Mouse (Mus musculus): ENCODE measurements around the gene Olfr420.

DNA sequence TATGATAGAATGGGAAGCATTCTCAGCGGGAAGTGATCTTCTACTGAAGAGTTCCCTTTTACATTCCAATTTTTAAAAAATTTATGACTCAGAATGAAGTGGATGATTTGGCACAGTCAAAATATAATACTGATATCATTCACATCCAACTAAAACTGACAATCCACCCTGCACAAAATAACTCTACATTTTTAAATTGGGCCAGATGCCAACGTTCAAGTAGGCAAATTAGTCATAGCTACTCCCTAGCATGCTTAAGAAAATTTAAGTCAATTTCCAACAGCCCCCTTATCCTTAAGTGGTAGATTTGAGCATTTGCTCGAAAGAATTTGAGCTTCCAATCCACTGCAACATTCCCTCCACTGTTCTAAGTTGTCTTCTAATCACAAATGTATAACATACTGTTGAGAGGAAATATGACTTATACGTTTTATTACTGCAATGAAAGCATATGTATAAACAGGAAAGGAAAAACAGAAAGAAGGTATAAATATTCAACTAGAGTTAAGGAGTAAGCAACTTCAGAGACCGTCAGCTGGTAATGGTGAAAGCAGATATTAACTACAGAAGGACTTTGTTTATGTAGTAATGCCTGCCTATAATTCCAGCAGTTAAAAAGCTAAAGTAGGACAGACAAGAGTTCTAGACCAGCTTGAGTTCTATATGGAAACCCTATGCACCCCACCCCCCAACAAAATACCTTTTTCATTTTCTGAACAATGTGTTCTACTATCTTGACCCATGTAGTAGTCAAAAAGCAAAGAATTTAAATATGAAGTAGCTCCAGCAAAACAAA, 15.5 kb downstream of the Olfr420 start:
- TF ChIP-seq POLR2A (IDR thresholded peaks at IDR 0.05; ENCODE audit: borderline replicate concordance, low read depth, low read length) (no peak), CTCF (IDR thresholded peaks at IDR 0.05; ENCODE audit: low read depth, low read length) (no peak)
